Mouse (Mus musculus): ENCODE measurements at regions not wholly inside any gene's neighbourhood (a gene's known extent, or its start where the extent isn't known, plus 50 kb on each side); places are given as distances from the start of the nearest gene placed in this dataset.

DNA sequence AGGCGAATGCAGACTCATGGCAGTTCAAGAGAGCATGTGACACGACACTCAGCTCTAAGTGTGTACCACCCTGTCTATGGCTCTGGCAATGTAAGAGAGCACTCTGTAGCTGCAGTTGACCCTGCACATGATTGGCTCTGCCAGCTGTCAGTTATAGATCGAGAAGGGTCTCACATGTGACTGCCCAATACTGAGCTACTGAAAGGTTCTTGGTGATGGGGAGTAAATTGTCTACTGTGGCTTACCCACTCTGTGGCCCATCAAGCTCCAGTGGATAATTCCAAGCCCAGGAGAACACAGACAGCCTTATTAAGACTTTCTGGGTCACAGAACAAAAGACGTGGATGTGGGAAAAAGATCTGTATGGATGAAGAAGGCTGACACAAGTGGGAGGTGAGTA, 920.3 kb downstream of the A830018L16Rik start:
- DNase-seq: no peak

- DNase-seq: no peak
These were observed 931.0 kb downstream of the A830018L16Rik start for GRCm38 (mm10) chr1:12344726-12345438.

DNA sequence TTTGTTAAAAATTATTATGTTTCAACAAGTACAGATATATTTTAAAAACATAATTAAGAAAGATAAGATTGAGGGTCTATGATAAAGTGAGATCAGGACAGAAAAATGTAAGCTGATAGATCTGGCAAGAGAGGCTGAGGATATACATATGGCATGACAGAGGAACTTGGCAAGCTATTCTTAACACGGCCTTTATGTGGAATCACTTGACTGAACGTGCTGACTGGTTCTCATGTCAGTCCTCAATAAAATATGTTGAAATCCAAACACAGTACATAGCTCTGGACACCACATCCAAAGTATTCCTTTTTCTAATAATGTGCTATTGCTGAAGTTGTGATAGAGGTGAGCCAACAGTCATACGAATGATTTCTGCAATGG, 931.5 kb downstream of the A830018L16Rik start:
- no peak for DNase-seq

GRCm38 (mm10) chr1:12354531-12354930, 940.6 kb downstream of the A830018L16Rik start:
- no peak for DNase-seq

DNA sequence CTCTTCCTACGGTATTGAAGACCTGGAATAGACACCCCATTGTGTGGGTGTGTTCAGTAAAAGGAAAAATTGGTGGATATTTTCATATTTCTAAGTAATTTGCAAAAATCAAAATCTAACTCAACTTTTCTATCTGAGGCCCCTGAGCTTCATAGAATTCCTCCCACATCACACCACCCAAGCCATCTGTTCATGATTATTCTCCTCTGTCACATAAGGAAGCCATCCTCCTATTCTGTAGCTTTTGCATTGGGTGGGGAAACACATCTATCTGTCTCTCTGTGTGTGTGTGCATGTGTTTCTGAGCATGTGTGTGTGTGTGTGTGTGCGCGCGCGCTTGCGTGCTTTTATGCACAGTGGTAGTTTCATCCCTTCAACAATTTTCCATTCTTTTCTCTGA, 954.0 kb downstream of the A830018L16Rik start:
- no peak for DNase-seq

- DNase-seq: no peak
These were observed 959.1 kb downstream of the A830018L16Rik start for GRCm38 (mm10) chr1:12372968-12373367.

GRCm38 (mm10) chr1:12398146-12398884, 984.4 kb downstream of the A830018L16Rik start:
- peak; percentile 35 for DNase-seq

DNA sequence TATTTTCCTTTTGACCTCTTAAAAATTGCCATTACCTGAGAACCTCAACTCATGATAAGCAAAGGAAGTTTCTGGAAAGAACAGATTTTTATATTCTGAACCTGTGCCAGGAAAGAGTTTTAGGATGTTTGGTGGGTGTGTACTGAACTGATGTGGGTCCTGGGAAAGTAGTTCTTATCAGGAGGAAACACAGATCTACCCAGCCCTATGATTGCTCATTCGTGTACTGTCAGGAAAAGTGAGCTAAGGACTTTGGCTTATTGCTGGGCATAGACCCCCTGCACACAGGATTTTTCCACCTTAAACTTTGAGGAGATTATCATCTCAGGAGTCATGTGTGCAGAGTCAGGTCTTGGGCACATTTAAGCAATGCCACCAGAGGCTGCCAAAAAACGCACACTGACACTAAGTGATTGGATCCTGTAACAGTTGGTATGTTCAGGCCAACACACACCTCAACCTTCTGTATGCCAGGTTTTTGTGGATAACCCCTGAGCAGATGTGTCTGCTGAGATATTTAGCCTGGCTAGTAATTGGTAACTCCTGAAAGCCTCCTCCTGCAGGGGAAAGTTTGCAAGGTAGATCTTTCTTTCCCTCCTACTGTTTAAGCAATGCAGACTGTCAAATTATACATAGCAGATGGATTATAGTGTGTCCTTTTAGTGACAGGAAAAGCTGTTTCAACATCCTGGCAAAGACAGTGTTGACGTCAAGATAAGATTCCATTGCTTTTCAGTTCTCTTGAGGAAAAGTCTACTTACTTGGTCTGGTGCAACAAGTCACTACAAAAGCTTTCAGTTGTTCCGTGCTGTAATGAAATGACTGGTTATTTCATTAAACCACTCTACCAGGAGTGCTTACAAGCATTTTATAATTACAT, 991.7 kb downstream of the A830018L16Rik start:
- DNase-seq: peak; percentile 23

DNA sequence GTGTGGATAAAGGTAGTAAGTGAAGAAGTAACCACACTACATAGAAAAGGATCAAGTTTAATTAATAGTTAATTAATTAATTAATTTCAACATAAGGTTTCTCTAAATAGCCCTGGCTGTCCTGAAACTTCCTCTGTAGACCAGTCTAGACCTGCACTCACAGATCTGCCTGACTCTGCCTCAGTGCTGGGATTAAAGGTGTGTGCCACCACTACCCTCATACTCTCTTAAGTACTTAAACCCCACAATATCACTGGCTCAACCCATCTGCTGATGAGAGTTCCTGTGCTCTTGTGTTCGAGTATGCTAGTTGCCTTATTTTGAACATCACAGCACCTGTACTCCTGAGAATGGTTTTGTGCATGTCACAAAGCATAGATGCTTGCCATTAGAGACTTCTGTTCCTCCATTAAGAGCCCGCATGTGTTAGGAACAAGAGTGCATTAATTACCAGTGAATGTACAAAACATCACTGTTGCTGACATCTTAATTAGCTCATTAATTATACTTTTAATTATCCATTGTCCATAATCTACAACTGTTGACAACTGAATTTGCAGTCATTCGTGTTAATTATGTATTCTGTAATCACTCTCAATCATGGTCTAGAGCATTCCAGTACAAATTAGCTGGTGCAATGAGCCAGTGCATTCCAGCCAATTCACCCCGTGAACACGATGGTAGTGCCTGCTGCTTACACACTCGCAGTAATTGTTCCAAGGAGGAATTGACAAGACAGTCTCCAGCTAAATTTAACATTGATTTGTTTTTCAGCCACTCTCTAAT, 996.0 kb downstream of the A830018L16Rik start:
- no peak for DNase-seq

DNA sequence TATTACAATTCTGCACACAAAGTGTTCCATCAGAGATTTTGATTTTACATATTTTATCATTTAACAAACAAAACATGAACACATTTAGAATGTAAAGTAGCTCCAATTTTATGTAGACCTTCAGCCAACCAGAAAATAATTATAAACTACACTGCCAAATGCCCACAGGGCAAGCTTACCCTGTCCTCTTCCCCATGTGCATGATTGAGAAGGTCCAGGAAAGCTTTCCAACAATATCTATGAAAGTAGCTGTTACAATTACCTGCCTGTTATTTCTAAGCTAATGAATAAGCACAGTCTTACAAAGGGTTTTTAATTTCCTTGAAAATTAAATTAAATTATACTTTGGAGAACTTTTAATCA, 996.6 kb downstream of the A830018L16Rik start:
- DNase-seq: no peak

DNA sequence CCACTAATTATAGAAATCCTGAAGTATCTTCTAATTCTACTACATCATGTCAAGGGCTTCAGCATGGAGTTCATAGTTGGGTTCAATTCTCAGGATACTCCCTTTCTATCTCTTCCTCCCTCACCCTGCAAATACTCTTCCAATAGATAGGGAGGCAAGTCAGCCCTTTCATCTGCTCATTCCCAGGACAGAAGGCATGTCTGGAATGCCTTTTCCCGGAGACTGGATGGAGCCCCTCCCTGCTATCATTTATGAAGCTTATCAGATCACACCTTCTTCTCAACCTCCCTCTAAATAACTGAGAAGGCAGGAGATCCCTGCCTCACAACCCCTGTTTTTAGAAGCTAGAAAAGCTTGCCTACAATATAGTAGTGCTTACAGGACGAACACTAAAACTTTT, 1010.6 kb downstream of the A830018L16Rik start:
- no peak for DNase-seq

DNA sequence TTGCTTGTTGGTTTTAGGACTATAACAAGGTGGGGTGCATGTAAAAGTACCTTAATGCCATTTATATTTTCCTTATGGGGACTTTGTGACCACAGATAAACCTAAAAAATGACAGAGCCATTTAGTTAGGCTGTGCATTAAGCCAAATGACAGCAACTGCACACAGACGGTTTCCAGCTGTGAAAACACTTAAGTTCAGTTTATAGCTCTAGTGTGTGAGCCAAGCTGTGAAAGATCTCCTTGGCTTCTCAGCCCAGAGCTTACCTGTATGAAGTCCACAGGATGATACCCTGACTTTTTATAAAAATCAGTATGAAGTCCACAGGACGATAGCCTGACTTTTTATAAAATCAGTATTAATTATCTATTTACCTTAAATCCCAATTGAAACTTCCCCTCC, 1024.0 kb downstream of the A830018L16Rik start:
- DNase-seq: no peak

DNA sequence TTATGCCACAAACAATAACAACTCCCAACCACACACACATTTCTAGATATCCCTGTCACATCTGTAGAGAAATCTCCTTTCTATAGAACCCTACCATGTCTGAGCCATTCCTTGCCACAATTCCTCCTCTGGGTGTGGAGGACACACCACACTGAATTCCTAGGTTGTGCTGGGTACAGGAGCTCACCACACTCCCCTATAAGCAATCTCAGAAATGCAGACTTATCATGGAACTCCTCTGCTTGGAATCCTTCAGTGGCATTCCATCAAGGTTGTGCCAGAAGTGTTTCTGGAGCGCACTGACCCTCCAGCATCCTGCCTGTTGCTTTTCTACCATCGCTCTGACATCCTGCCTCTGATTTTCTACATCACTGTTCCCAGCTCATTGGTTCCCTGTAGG, 1052.3 kb downstream of the A830018L16Rik start:
- DNase-seq: no peak

DNA sequence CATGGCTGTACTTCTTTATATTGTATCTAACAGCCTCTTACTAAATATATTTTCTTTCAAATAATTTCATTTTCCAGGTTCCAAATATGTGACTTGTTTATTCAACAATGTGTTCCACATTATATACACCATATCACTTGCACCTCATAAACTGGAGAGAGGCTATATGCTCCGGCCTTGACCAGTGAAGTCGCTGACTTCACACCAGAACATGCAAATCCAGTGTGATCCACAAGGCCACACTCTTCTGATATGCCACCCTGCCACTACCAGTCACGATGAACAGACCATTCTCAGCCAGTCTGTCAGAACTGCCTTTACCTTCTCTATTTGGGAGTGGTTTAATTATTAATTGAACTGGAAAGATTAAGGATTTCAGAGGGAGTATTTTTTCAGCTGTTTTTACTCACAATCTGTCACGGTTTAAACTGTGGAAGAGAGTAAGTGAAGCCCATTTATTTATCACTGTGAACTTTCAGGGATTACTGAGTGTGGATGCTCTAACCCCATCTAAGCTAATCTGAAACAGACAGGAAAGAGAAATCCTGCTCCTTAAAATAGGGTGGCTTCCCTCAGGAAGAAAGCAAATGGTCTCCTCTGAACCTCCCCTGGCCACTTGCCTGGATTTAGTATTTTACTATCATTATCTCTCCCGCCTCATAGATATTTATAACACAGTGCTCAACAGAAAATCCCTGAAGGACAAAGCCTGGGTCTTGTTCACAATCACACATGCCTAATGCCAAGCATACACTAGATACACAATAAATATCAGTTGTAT, 1065.3 kb downstream of the A830018L16Rik start:
- DNase-seq: no peak

DNA sequence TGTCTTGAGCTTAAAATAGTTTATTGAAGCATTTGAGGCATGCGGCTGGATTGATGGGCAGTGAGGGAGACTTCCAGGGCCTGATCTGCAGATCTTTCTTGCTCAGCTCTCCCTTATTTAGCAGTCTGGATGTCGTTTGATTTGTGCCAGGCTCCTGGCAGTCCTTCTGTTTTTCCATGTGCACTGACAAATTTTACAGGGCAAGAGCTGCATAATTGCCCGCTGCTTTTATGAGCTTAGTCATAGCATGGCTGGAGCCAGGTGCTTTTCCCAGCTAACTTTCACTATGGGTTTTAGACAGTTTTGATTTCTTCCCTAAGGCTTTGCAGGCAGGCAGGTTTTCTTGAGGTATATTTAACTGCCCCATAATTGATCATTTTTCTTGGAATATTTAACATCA, 1086.5 kb downstream of the A830018L16Rik start:
- no peak for DNase-seq

- DNase-seq: no peak
These were observed 1094.1 kb downstream of the A830018L16Rik start for GRCm38 (mm10) chr1:12507997-12508396.

- no peak for DNase-seq
These were observed 1096.4 kb downstream of the A830018L16Rik start for GRCm38 (mm10) chr1:12510129-12510816.

DNA sequence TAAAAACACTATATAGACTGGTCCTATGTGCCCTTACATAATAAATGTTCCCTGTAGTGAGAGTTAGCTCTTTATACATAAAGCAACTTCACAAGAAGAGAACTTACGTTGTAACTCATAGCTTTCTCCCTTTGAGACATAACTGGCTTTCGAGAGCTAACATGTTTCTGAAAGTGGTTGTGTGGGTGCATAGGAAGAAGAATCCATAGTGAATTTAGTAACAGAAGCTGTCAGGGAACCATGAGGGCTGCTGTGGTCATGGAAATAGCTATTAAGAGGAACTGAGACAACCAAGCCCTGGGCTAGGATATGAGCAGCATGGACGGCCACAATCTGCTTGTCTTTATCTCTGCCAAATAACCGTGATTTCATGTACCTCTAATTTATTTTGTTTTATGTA, 1105.7 kb downstream of the A830018L16Rik start:
- no peak for DNase-seq

DNA sequence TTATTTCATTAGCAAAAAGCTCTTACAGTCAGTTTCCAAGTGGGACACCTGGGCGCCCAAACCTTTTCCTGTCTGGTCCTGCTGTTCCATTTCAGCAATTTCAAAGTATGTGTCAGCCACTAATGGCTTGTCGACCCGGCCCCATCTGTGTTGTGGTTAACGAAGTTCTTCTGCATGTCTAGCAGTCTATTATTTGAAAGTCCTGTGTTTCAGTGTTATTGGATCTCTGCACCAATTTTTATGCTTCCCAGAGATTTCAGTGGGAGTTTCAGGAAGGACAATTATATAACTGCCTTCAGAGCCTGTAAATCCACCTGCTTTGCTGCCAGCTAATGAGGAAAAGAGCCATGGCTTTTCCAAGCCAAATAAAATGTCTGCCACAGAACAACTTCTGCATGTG, 1142.0 kb downstream of the A830018L16Rik start:
- DNase-seq: no peak

- DNase-seq: no peak
These were observed 1158.0 kb downstream of the A830018L16Rik start for GRCm38 (mm10) chr1:12571755-12572358.

Data from adrenal gland, postnatal 14 days (tissue).